Mouse (Mus musculus): ENCODE data around the gene Stra6.

DNA sequence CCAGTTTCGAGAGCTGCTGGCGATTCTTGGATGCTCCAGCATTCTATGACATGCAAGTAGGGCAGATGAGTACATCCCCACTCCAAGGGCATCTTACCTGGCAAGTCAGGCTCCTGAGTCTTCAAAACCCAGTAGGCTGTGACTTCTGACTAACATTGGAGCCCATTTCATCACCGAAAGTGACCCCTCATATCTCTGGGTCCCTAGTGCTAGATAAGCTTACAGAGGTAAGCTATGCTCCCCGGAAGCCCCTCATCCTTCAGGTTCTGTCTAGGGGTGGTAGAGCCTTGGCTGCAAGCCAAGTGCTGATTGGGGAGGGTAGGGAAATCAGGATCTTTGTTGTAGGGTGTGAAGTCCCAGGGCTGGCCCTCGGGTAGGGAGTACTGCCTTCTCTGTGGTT lies 34.7 kb upstream of the Stra6 start:
- no peak for TF ChIP-seq CTCF (conservative IDR thresholded peaks at IDR 0.05 in 1 of 2, IDR thresholded peaks at IDR 0.05 in 1 of 2; ENCODE audit: low read depth in 2 of 2, low read length in 2 of 2)
- TF ChIP-seq POLR2A (IDR thresholded peaks at IDR 0.05; ENCODE audit: low read depth, low read length), result no peak
- TF ChIP-seq EP300 (IDR thresholded peaks at IDR 0.05; ENCODE audit: low read length), result no peak
- no peak for TF ChIP-seq JUND (conservative IDR thresholded peaks at IDR 0.05; ENCODE audit: low read depth, low read length)
- no peak for TF ChIP-seq MYC (IDR thresholded peaks at IDR 0.05; ENCODE audit: low read depth, low read length)
- no peak for TF ChIP-seq GABPA (IDR thresholded peaks at IDR 0.05; ENCODE audit: insufficient replicate concordance, low read depth, low read length)
- TF ChIP-seq USF1 (IDR thresholded peaks at IDR 0.05; ENCODE audit: low read depth, low read length), result no peak
- TF ChIP-seq RAD21 (IDR thresholded peaks at IDR 0.05; ENCODE audit: low read depth, low read length), result no peak
- TF ChIP-seq USF2 (conservative IDR thresholded peaks at IDR 0.05; ENCODE audit: low read depth, low read length), result no peak
- no peak for TF ChIP-seq MEF2A (IDR thresholded peaks at IDR 0.05; ENCODE audit: borderline replicate concordance, low read depth, low read length)
- no peak for TF ChIP-seq ZMIZ1 (IDR thresholded peaks at IDR 0.05; ENCODE audit: low read depth, low read length)
- no peak for TF ChIP-seq NELFE (IDR thresholded peaks at IDR 0.05; ENCODE audit: low read depth, low read length)
- TF ChIP-seq BHLHE40 (IDR thresholded peaks at IDR 0.05; ENCODE audit: low read depth, low read length), result no peak

Data from CH12.LX (cell line).